Mouse (Mus musculus) CD8-positive naive resting alpha-beta T cell, adult 57 days (primary cell): Measurements from ENCODE around the gene Cln5. TPM values are rescaled to one million over a fixed set of nuclear protein-coding genes. Genes with fewer than 3 reads are reported as not detected.

ENCODE experiments used
- total RNA-seq: library from RNA; stranded (reverse); gene quantifications from one replicate; pipeline ENCODE4 v1.2.4, GENCODE M21; 2023

Gene Cln5
- 20.2 TPM for total RNA-seq

GRCm38 (mm10) chr14:103069864-103070611 lies at the start of gene Cln5:
Gene Cln5, plus strand, starts transcription at chr14:103070216.

GRCm38 (mm10) chr14:103046677-103047076 lies 23.3 kb upstream of the Cln5 start, which contains the start of gene Acod1:
Gene Acod1, plus strand, starts transcription at chr14:103046977.

GRCm38 (mm10) chr14:103099238-103099933 lies 29.4 kb downstream of the Cln5 start, which contains the start of gene Fbxl3:
Gene Fbxl3, minus strand, starts transcription at chr14:103099566.

Other genes with a start within 250 kb of the Cln5 start
- gene Kctd12, start 87.6 kb upstream of the Cln5 start, total RNA-seq = 21.6 TPM
- 1.5 TPM for gene Acod1, start 23.2 kb upstream of the Cln5 start, total RNA-seq
- gene Fbxl3, start 29.4 kb downstream of the Cln5 start, total RNA-seq = 182 TPM